Mouse (Mus musculus): ENCODE data around the gene Il1rl2. TPM values are rescaled to one million over a fixed set of nuclear protein-coding genes. Genes with fewer than 3 reads are reported as not detected.

Il1rl2 gene
- polyA plus RNA-seq, 1 experiment from 2014 or later = 0.80 TPM

- H3K9me3 ChIP-seq = no peaks in the 10 kb centered on the region
- WGBS = 84% methylated on average over 3 of the region's 3 CpGs
- ATAC-seq (replicated peaks) = no peak
- H3K27me3 ChIP-seq = no peaks in the 10 kb centered on the region
- no peaks in the 10 kb centered on the region for H3K4me1 ChIP-seq
- H3K36me3 ChIP-seq = no peaks in the 10 kb centered on the region
- no peak overlapping the region for H3K9ac ChIP-seq (replicated peaks)
- no peak overlapping the region for H3K4me3 ChIP-seq
- no peak overlapping the region for H3K27ac ChIP-seq (replicated peaks)
- no peak overlapping the region for H3K4me2 ChIP-seq (replicated peaks)
Measured at GRCm38 (mm10) chr1:40391374-40391773, 67.0 kb downstream of the Il1rl2 start.

- no peaks in the 10 kb centered on the region for H3K27me3 ChIP-seq
- WGBS = 87% methylated on average over 6 of the region's 6 CpGs
- no peaks in the 10 kb centered on the region for H3K9me3 ChIP-seq
- H3K4me2 ChIP-seq (replicated peaks) = no peak overlapping the region
- no peak overlapping the region for H3K9ac ChIP-seq (replicated peaks)
- no peaks in the 10 kb centered on the region for H3K36me3 ChIP-seq
- no peak for ATAC-seq (replicated peaks)
- H3K4me1 ChIP-seq = no peaks in the 10 kb centered on the region
- H3K27ac ChIP-seq (replicated peaks) = no peak overlapping the region
- no peak overlapping the region for H3K4me3 ChIP-seq
Measured at GRCm38 (mm10) chr1:40392535-40392934, 68.1 kb downstream of the Il1rl2 start.

GRCm38 (mm10) chr1:40393214-40393613, 68.8 kb downstream of the Il1rl2 start:
- Histone ChIP-seq H3K9ac (replicated peaks) (no peak overlapping the region), H3K9me3 (no peaks in the 10 kb centered on the region), H3K27ac (replicated peaks) (no peak overlapping the region), H3K4me3 (no peak overlapping the region), H3K27me3 (no peaks in the 10 kb centered on the region), H3K4me2 (replicated peaks) (no peak overlapping the region), H3K36me3 (no peaks in the 10 kb centered on the region), H3K4me1 (no peaks in the 10 kb centered on the region)
- no peak for ATAC-seq (replicated peaks)
- 88% methylated on average over 7 of the region's 7 CpGs for WGBS

GRCm38 (mm10) chr1:40399639-40400038, 75.2 kb downstream of the Il1rl2 start:
- no peak for ATAC-seq (replicated peaks)
- no peaks in the 10 kb centered on the region for H3K4me1 ChIP-seq
- no peak overlapping the region for H3K27ac ChIP-seq (replicated peaks)
- WGBS = 94% methylated on average over 6 of the region's 6 CpGs
- no peak overlapping the region for H3K9ac ChIP-seq (replicated peaks)
- H3K4me2 ChIP-seq (replicated peaks) = no peak overlapping the region
- no peaks in the 10 kb centered on the region for H3K36me3 ChIP-seq
- H3K27me3 ChIP-seq = no peaks in the 10 kb centered on the region
- H3K4me3 ChIP-seq = no peak overlapping the region
- no peaks in the 10 kb centered on the region for H3K9me3 ChIP-seq

- no peaks in the 10 kb centered on the region for H3K36me3 ChIP-seq
- 83% methylated on average over 7 of the region's 7 CpGs for WGBS
- H3K27ac ChIP-seq (replicated peaks) = no peak overlapping the region
- H3K4me1 ChIP-seq = no peaks in the 10 kb centered on the region
- no peaks in the 10 kb centered on the region for H3K9me3 ChIP-seq
- H3K4me3 ChIP-seq = no peak overlapping the region
- no peak overlapping the region for H3K9ac ChIP-seq (replicated peaks)
- H3K4me2 ChIP-seq (replicated peaks) = no peak overlapping the region
- ATAC-seq (replicated peaks) = no peak
- H3K27me3 ChIP-seq = no peaks in the 10 kb centered on the region
Measured at GRCm38 (mm10) chr1:40404682-40405081, 80.3 kb downstream of the Il1rl2 start.

GRCm38 (mm10) chr1:40409882-40410281, 85.5 kb downstream of the Il1rl2 start:
- 58% methylated on average over 1 of the region's 1 CpGs for WGBS
- H3K36me3 ChIP-seq = no peaks in the 10 kb centered on the region
- no peak overlapping the region for H3K9ac ChIP-seq (replicated peaks)
- no peak overlapping the region for H3K4me2 ChIP-seq (replicated peaks)
- H3K27me3 ChIP-seq = no peaks in the 10 kb centered on the region
- H3K4me3 ChIP-seq = no peak overlapping the region
- ATAC-seq (replicated peaks) = no peak
- no peak overlapping the region for H3K27ac ChIP-seq (replicated peaks)
- no peaks in the 10 kb centered on the region for H3K4me1 ChIP-seq
- no peaks in the 10 kb centered on the region for H3K9me3 ChIP-seq

- H3K27ac ChIP-seq (replicated peaks) = no peak overlapping the region
- H3K9ac ChIP-seq (replicated peaks) = no peak overlapping the region
- ATAC-seq (replicated peaks) = no peak
- H3K27me3 ChIP-seq = no peaks in the 10 kb centered on the region
- no peaks in the 10 kb centered on the region for H3K4me1 ChIP-seq
- H3K4me2 ChIP-seq (replicated peaks) = no peak overlapping the region
- H3K9me3 ChIP-seq = no peaks in the 10 kb centered on the region
- H3K36me3 ChIP-seq = no peaks in the 10 kb centered on the region
- 92% methylated on average over 1 of the region's 1 CpGs for WGBS
- H3K4me3 ChIP-seq = no peak overlapping the region
Measured at GRCm38 (mm10) chr1:40413039-40413438, 88.6 kb downstream of the Il1rl2 start.

GRCm38 (mm10) chr1:40414276-40414675, 89.9 kb downstream of the Il1rl2 start:
- no peaks in the 10 kb centered on the region for H3K36me3 ChIP-seq
- no peaks in the 10 kb centered on the region for H3K27me3 ChIP-seq
- WGBS = 86% methylated on average over 7 of the region's 7 CpGs
- no peak overlapping the region for H3K4me3 ChIP-seq
- no peaks in the 10 kb centered on the region for H3K9me3 ChIP-seq
- no peak for ATAC-seq (replicated peaks)
- no peak overlapping the region for H3K4me2 ChIP-seq (replicated peaks)
- no peak overlapping the region for H3K27ac ChIP-seq (replicated peaks)
- H3K9ac ChIP-seq (replicated peaks) = no peak overlapping the region
- no peaks in the 10 kb centered on the region for H3K4me1 ChIP-seq

- Histone ChIP-seq H3K27ac (replicated peaks) (no peak overlapping the region), H3K4me2 (replicated peaks) (no peak overlapping the region), H3K9ac (replicated peaks) (no peak overlapping the region), H3K4me3 (no peak overlapping the region), H3K9me3 (no peaks in the 10 kb centered on the region), H3K36me3 (no peaks in the 10 kb centered on the region), H3K4me1 (no peaks in the 10 kb centered on the region), H3K27me3 (no peaks in the 10 kb centered on the region)
- WGBS = 75% methylated on average over 7 of the region's 7 CpGs
- no peak for ATAC-seq (replicated peaks)
Measured at GRCm38 (mm10) chr1:40414863-40415656, 90.7 kb downstream of the Il1rl2 start.

GRCm38 (mm10) chr1:40417034-40417433, 92.6 kb downstream of the Il1rl2 start:
- H3K4me1 ChIP-seq = no peaks in the 10 kb centered on the region
- no peaks in the 10 kb centered on the region for H3K27me3 ChIP-seq
- 88% methylated on average over 2 of the region's 2 CpGs for WGBS
- H3K9ac ChIP-seq (replicated peaks) = no peak overlapping the region
- no peaks in the 10 kb centered on the region for H3K36me3 ChIP-seq
- H3K9me3 ChIP-seq = no peaks in the 10 kb centered on the region
- H3K27ac ChIP-seq (replicated peaks) = no peak overlapping the region
- no peak overlapping the region for H3K4me3 ChIP-seq
- no peak for ATAC-seq (replicated peaks)
- no peak overlapping the region for H3K4me2 ChIP-seq (replicated peaks)

Other genes starting within 250 kb of the Il1rl2 start
- gene Il1r1, start 99.5 kb upstream of the Il1rl2 start, polyA plus RNA-seq (2015; fragmentation: Nextera tagmentation; extraction: Ambion mirVana) = 0.56 and 1.1 TPM in 2 replicates
- not detected in 2 replicates for gene Il1rl1, start 105.0 kb downstream of the Il1rl2 start, polyA plus RNA-seq (2015; fragmentation: Nextera tagmentation; extraction: Ambion mirVana)
- not detected in 2 replicates for gene Il18r1, start 140.9 kb downstream of the Il1rl2 start, polyA plus RNA-seq (2015; fragmentation: Nextera tagmentation; extraction: Ambion mirVana)
- 0.10 and 0.19 TPM in 2 replicates for gene Il18rap, start 190.8 kb downstream of the Il1rl2 start, polyA plus RNA-seq (2015; fragmentation: Nextera tagmentation; extraction: Ambion mirVana)

Measured in forebrain, embryonic 15.5 days (tissue).